Mouse (Mus musculus) kidney, adult 2 months (tissue): ENCODE data around the gene Thrap3.

Experiments
- CTCF ChIP-seq: fragments of 200-500 bp; conservative IDR thresholded peaks from 2 replicates; pipeline ENCODE4 v1.5.1; 2011; ENCODE audit warnings: low read depth, mild to moderate bottlenecking, control low read depth, low read length, moderate library complexity, mixed read lengths; ENCODE audit not compliant: insufficient read depth, insufficient read length
- POLR2A ChIP-seq: fragments of 200-500 bp; IDR thresholded peaks from one replicate; pipeline ENCODE4 v1.6.1; 2011; ENCODE audit warnings: low read depth, low read length, control low read depth

DNA sequence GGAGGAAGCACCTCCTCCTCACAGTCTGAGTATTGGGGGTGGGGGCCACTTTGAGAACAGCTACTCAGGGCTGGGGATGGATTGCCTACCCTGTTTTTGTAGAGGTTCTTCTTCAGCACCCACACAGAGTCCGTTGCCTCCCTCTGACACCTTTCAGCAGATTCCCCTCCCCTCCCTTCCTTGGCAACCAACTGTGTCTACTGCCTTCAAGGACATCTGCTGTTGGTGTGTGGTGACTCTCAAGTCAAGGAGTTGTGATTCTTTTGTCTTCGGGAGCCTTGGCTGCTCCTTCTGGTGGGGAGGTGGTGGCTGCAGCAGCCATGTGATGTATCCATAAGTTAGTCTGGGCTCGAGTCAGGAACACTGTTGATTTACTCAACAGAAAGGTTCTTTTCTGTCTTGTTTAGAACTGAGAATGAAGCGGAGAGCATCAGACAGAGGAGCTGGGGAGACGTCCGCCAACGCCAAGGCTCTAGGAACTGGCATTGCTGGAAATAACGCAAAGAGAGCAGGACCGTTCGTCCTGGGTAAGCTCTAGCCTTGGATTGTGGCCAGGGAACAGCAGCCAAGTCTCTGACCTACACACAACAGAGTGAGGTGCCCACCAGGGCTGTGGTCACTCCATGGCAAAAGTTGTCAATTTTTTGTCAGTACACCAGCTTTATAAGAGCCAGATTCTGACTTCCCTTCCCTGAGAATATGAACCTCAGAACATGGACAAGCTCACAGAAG is 79.1 kb downstream of the Thrap3 start:
- no peak for TF ChIP-seq CTCF
- TF ChIP-seq POLR2A: no peak
